Mouse (Mus musculus): ENCODE measurements at regions not wholly inside any gene's neighbourhood (a gene's known extent, or its start where the extent isn't known, plus 50 kb on each side); places are given as distances from the start of the nearest gene placed in this dataset.

DNA sequence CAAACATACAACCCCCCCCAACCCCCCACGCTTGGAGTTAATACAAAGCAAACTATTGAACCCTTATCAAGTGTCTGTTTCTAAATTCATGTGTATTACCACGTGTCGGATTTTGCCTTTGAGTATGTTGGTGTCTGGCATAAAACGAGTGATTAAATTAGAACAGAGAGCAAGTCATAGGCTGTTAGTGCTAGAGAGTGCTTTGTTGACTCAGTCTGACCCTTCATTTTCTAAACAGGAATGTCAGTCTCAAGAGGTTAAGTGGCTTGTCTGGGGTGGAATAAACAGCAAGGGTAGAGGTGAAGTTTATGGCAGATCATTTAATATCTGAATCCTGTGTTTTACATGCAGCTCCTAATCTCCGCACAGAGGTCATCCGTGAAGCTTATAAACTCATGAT is 104.1 kb downstream of the Uchl5 start:
- peak; percentile 41 for DNase-seq (ENCODE audit: inconsistent ontology term)

DNA sequence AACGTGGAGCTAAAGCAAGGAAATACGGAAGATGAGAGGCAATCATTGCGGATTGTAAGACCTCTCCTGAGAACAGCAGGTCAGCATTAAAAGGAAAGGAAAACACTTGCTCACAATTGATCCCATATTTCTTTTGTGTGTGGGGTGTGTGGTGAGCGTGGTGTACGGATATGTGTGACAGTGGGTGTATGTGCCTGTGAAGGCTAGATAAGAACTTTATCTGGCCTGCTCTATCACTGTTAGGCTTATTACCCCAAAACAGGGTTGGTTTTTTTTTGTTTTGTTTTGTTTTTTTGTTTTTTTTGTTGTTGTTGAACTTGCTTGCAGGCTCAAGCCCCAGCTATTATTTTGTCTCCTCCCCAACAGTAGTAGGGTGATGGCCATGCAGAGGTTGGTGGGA is 102.5 kb downstream of the Uchl5 start:
- no peak for DNase-seq (ENCODE audit: inconsistent ontology term)

DNA sequence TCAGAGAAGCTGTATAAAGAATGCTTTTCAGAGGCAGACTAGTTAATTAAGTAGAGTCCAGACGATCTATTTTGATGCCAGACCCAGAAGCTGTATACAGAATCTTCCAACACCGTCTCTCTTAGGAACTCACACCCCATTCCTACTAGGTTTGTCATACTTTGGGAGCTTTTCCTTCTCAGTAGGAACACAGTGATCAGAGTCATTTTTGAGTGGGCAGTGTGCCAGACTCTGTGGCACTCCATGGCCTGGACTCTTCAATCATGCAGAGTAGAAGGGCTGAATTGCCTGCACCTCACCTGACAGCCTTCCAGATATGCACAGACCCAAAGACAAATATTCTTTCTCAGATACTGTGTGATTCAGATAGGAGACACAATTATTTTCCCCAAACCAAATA is 101.2 kb downstream of the Uchl5 start:
- peak; percentile 85 for DNase-seq (ENCODE audit: inconsistent ontology term)

DNA sequence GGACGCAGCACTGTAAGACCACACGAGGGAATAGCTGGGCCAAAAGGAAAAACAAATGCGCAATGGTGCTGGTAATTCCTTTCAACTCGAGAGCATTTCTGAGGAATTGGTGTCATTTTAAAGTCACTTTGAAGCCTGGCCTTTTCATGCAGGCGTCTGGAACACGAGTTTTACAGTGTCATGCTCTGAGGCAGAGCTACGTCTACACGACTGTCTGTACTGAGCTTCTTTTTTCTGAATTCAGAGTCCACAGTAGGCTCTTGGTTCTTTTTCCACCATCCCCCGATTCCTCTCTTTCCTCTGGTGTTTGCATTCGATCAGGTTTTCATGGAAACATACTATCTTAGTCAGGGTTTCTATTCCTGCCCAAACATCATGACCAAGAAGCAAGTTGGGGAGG is 83.2 kb downstream of the Uchl5 start:
- DNase-seq (ENCODE audit: inconsistent ontology term), result no peak

DNA sequence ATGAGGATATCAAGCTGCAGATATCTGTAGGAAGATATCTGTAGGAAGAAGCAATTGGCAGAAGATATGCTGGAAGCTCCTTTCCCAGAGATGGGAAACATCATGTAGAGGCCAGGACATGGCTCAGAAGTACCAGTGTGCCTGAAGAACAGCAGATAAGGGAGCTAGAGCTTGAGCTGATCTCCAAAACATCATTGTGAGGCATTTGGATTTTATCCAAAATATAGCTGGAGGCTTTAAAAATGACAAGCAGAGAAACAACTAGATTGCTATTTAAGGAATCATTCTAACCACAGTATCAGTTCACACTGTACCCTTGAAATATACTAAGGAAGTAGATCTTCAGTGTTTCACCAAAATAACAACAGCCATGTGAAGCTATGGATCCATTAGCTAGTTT is 81.5 kb downstream of the Uchl5 start:
- DNase-seq (ENCODE audit: inconsistent ontology term), result no peak

All from Muller cell, postnatal 12 days (primary cell).